Mouse (Mus musculus) cerebellum, postnatal 4 days (tissue): ENCODE measurements at regions not wholly inside any gene's neighbourhood (a gene's known extent, or its start where the extent isn't known, plus 50 kb on each side); places are given as distances from the start of the nearest gene placed in this dataset.

Experiments used
- DNase-seq, 2 experiments: peaks; one replicate each; pipeline ENCODE4 v3.0.0; 2022; ENCODE audit warnings: low spot score in 2 of 2, mixed read lengths in 1 of 2

DNA sequence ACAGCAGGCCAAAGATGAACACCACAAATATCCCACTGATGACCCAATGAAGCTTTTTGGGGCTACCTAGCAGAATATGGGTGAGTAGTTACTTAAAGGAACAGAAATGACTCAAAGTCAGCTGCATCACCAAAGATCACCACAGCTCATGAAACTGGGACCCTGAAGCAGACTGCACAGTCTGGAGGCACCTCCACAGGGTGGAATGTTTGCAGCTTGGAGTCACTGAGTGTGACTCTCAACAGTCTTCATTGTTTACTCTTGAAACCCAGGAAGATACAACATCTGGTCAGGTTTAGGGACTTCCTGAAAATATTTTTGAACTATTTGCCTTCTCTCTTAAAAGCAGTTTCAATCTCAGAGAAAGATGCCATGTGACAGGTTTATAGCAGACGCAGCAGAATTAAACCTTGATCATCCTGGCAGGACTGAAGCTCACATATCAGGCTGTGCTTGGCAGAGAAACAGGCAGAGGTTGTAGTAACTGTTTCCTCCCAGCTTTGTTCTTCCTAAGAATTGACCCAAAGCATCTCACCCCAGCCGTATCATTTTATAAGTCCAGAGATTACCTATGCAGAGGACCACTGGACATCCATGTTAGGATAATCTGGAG is 944.1 kb upstream of the Adgrl4 start:
- DNase-seq = no peak

DNA sequence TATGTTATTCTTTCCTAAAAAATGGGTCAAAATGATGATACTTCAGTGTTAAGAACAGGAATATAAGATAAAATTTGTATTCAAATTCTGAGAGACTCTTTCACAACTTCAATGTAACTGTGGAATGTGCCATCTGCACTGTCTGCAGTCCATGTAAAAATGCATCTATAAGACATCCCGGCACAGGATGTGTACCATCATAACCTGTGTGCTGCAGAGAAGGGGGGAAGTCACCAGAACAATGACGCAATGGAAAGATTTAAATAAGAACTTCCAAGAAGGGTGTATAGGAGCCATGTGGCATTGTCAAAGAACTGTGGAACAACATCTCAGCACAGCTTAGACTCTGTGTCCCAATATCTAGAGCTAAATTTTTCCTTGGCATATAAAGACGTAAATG is 906.7 kb upstream of the Adgrl4 start:
- DNase-seq = no peak

DNA sequence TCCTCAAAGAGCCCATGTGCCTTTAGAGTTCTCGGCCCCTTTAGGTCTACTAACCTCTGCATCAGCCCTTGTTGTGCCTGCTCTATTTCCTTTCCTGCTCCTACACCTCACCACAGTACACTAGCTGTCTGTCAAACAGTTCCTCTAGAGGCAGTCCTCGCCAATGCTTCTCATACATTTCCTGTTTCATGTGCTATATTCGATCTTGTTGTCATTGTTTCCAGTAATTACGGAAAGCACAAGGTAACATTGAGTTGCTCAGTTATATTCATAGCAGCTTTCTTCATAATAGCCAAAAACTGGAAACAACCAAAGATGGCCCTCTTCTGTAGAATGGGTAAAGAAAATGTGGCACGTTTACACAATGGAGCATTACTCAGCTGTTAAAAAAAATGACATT is 894.6 kb upstream of the Adgrl4 start:
- no peak for DNase-seq

DNA sequence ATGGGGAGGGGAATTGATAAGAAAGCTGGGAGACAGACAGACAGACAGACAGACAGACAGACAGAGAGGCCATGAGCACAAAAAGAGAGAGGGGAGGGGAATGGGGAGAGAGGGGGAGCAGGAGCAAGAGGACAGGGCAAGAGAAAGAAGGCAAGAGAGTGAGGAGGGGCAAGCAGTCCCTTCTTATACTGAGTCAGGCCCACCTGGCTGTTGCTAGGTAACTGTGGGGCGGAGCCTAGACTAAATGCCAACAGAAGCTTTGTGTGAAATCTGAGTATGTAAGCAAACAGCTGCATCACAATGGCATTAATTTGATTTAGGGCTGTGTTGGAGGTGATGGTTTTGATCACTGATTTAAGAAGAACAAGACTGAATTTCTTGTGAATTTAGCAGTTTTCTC is 849.2 kb upstream of the Adgrl4 start:
- no peak for DNase-seq

DNA sequence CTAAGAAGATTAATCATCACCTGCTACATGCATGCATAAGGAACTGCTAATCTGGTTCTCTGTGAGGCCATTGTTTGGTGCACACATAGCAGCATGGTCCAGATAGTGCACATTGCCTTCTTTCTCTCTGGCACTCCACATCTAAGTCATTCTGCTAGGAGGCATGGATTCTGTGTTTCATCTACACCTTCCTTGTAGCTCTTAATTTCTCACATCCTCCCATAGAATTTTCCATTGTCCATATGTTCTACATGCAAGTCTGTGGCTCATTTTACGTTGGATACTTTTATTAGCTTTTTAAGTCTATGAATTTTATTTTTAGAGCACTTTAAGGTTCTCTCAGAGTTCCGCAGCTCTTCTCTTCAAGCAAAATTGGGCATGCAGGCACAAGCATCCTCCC is 846.7 kb upstream of the Adgrl4 start:
- DNase-seq = no peak

DNA sequence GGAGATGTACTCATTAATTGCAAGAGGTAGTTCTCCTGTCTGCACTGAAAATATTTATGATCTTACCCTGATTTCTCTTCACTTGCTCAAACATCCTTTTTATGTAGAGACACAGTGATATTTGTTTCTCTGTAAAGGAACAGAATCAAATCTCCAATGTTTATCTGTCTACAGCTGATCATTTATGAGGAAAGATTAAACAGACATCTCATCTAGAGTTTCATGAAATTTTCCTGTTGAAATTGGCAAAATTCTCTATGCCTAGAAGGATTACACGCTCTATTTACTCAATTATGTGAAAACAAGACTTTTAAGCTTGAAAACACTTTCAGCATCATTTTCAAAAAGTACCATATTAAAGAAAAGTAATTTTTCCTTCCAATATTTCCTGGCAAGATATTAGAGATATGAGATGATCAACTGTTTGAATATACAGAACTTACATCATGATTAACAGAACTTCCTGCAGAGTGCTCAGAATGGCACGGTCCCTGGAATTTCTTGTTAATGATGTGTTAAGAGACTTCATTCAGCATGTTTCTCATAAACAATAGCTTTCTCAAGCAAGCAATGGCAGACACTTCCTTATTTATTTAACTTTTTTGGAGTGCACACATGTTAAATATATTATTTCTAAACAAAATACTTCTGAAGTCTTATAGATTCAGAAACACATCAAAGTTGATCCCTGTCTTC is 834.1 kb upstream of the Adgrl4 start:
- no peak for DNase-seq

DNA sequence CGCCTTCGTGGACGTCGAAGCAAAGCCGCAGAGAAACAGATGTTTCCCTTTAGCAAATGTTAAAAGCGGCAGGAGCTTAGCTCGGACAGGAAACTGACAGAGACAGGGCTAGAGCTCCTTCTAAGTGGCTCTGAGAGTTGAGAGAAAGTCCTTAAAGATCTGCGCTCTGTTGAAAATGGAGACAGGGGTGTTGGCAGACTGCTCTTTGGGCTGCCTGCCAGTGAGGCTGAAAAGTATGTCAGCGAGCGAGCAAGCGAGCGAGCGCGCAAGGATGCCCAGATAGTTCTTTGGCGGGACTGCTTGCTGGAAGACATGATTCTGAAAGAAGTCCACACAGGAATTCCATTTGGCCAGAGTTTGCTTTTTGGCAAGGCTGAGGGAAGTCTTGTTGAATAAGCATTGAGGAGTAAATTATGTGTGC is 827.0 kb upstream of the Adgrl4 start:
- peak; percentile 37 to 73 for DNase-seq

DNA sequence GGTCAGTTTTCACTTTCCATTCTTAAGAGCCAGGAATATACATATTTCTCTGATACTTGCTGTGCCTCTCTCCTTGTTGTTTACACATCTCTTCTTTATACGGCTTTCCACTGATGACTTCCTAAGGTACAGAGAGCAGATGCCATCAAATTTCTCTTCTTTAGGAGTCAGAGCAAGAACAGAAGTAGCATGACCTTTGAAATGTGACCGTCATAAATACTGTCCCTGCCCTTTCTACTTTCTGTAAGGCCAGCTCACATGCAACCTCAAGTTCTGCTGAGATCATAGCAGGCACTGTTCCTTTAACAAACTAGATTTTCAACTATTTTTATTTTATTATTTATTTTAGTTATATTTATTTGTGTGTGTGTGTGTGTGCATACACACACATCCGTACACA is 800.1 kb upstream of the Adgrl4 start:
- no peak for DNase-seq

DNA sequence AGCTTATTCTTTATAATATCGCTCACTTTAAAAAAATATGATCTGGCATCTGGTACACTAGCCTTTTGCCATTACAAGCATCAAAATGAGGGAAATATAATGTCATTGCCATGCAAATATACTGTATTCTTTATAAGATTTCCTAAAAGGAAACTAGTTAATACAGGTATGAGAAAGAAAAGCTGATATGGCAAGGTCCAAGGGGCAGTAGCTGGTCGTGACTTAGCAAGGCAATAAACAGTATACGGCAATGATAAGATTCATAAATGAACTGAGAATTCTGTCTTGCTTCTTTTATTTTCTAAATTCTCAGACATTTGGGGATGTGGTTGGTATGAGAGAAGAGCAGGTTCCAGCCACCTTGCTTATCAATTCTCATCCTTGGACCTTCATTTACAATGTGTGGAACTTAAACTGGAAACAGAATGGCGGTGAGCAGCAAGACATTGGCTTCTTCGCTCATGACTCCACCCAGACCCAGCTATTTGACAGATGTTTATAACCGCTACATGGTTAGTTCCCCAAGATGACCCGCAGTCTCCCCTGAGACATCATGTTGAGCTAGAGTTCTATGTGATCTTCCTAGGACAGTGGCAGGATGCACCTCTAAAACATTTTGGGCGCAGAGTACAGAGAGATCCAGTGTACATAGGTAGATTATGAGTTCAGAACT is 797.5 kb upstream of the Adgrl4 start:
- no peak for DNase-seq

DNA sequence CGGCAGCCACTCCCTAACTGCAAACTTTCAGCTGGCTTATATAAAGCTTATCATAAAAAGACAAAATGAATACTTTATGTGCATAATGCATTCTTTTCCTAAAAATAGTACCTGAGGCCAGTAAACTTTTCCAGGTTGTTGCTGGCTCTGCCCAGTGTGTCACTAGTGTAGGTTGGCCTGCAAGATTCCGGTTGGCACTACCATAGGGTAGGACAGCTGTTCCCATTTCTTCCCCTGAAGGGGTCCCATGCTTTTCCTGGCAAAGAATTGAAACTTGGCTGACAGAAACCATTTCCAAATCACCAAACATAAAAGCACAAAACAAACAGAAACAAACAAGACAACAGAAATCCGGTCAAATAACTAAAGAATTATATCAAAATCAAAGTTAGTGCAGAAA is 789.6 kb upstream of the Adgrl4 start:
- peak in 1 of 2 experiments; percentile 2 for DNase-seq

DNA sequence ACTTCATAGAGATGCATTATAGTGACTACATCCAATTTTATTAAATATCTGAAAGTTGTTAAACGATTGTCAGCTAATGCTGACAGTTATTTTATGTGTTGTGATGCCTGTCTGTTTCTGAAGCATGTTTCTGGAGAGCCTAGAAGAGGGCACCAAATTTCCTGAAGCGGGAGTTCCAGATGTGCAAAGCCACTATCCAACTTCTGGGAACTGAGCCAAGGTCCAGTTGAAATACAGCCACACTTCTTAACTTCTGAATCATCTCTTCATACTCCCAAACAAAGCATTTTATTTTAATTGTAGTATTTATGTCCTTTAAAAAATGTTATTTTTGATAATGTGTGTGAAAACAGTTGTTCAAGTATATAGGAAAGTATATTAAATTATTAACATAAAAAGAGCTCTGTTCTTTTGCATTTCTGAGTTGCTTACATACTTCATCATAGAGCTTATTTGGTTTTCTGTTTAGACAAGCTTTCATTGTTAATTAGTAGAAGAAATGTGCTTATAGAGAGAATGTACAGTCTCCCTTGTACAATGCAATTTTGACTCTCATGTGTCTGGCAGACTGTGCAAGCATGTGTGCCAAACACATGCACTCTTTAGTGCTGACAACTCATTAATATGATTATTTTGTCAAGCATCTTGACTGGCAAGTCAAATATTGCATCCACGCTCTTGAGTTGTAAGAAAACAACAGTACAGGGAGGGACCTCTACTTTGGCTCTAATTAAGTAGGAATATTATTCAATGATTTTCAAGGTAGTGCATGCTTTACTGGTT is 787.7 kb upstream of the Adgrl4 start:
- DNase-seq = no peak

DNA sequence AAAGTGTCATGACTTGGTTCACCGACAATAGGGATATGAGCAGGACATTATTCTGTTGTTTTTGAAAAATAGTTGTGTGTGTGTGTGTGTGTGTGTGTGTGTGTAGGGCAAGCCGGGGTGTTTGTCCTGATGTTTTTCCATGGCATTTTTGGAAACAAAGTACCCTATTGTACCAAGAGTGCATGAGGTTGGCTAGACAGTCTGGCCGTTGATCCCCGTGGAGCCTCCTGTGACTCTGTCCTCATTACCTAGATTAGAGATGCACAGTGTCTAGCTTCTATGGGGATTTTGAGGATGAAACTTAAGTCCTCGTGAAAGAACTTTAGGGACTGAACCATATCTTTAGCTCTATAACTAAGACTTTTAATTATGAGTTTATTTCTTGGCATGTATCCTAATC is 741.9 kb upstream of the Adgrl4 start:
- no peak for DNase-seq

DNA sequence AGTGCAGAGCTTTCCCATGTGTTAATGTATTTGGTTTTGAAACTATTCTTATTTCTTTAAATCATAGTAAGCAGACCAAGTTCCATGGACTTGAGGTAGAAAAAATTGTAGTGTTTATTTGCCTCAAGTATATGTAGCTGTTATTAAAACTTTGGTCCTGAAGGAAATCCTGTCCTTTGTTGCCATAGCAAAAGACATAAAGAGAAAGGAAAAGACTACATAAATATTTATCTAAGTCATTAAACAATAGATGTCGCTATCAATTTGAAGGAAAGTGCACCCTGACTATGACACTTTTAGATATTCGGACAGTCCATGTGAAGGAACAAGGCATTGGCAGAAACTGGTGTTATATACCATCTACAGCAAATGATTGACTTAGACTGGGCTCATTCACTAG is 737.7 kb upstream of the Adgrl4 start:
- no peak for DNase-seq
